ENCODE assay signal across 7 mouse cellular contexts in genomic region chr19:28963842-28964551, GRCm38 (mm10). TPM values are rescaled to one million over a fixed set of nuclear protein-coding genes. Genes with fewer than 3 reads are reported as not detected.
DNase-seq lines count a peak whose midpoint lies in the region; ATAC-seq and TF ChIP-seq lines count a peak whose summit lies in the region.

Gene Plpp6, plus strand, starts transcription at chr19:28963953.

- peak within 1 kb of the TSS; percentile 92 for H3K4me3 ChIP-seq in embryonic facial prominence, embryonic 10.5 days
- H3K4me3 ChIP-seq in limb, embryonic 11.5 days (ENCODE audit: low read depth, low read length) = peak within 1 kb of the TSS; percentile 70
- peak within 1 kb of the TSS; percentile 83 for H3K4me3 ChIP-seq in midbrain, embryonic 13.5 days (replicated peaks)
- peak within 1 kb of the TSS; percentile 99 for H3K4me3 ChIP-seq in small intestine, adult 2 months (ENCODE audit: low read depth, low read length)

- H3K36me3 ChIP-seq in embryonic facial prominence, embryonic 10.5 days (replicated peaks) = no peaks in the 10 kb centered on the region
- no peaks in the 10 kb centered on the region for H3K36me3 ChIP-seq in limb, embryonic 11.5 days (ENCODE audit: control insufficient read depth, insufficient read depth, low read length)
- no peaks in the 10 kb centered on the region for H3K36me3 ChIP-seq in midbrain, embryonic 13.5 days
- H3K36me3 ChIP-seq in small intestine, adult 2 months (ENCODE audit: control insufficient read depth, insufficient read depth, low read length) = peaks cover 9% of the 10 kb centered on the region

- peak; percentile 85 for ATAC-seq in granulocyte monocyte progenitor cell, adult 5-6 weeks (replicated peaks; ENCODE audit: poor library complexity, severe bottlenecking)
- ATAC-seq in limb, embryonic 11.5 days (ENCODE audit: insufficient number of reproducible peaks, low FRiP score, low TSS enrichment, low read depth) = peak; percentile 72; the same call in 1 of the 2 replicates
- peak; percentile 89 for ATAC-seq in midbrain, embryonic 13.5 days

- under 1% methylated on average over 73 of the region's 73 CpGs for WGBS in embryonic facial prominence, embryonic 10.5 days
- WGBS in limb, embryonic 11.5 days = under 1% methylated on average over 66 of the region's 73 CpGs
- under 1% methylated on average over 65 of the region's 73 CpGs for WGBS in midbrain, embryonic 13.5 days
- under 1% methylated on average over 73 of the region's 73 CpGs for WGBS in small intestine, adult 2 months

- TF ChIP-seq POLR2A in small intestine, adult 2 months (IDR thresholded peaks at IDR 0.05; ENCODE audit: low read depth, low read length) = peak; percentile 78

- peak within 1 kb of the TSS; percentile 91 for H3K4me2 ChIP-seq in limb, embryonic 11.5 days (ENCODE audit: low read depth, severe bottlenecking)
- peak within 1 kb of the TSS; percentile 73 for H3K4me2 ChIP-seq in midbrain, embryonic 13.5 days (replicated peaks)

- TF ChIP-seq CTCF in small intestine, adult 2 months (IDR thresholded peaks at IDR 0.05; ENCODE audit: extremely low read depth, insufficient read length, insufficient replicate concordance, low read depth, low read length) = no peak

- peaks cover 45% of the 10 kb centered on the region for H3K27me3 ChIP-seq in embryonic facial prominence, embryonic 10.5 days (replicated peaks; ENCODE audit: low read depth, poor library complexity, severe bottlenecking)
- no peaks in the 10 kb centered on the region for H3K27me3 ChIP-seq in limb, embryonic 11.5 days (ENCODE audit: control insufficient read depth, insufficient read depth, low read length)
- H3K27me3 ChIP-seq in midbrain, embryonic 13.5 days = peaks cover 11% of the 10 kb centered on the region; the same call in 1 of the 2 replicates
- H3K27me3 ChIP-seq in small intestine, adult 2 months (ENCODE audit: control insufficient read depth, insufficient read depth, low read length) = no peaks in the 10 kb centered on the region

- peak within 1 kb of the TSS; percentile 88 for H3K27ac ChIP-seq in embryonic facial prominence, embryonic 10.5 days (replicated peaks)
- H3K27ac ChIP-seq in limb, embryonic 11.5 days (replicated peaks; ENCODE audit: low read depth, low read length) = no peak within 1 kb of the TSS
- peak within 1 kb of the TSS; percentile 84 for H3K27ac ChIP-seq in midbrain, embryonic 13.5 days
- peak within 1 kb of the TSS; percentile 92 for H3K27ac ChIP-seq in small intestine, adult 2 months (ENCODE audit: insufficient read depth, low read depth, low read length)

- peaks cover 18% of the 10 kb centered on the region for H3K4me1 ChIP-seq in embryonic facial prominence, embryonic 10.5 days
- H3K4me1 ChIP-seq in limb, embryonic 11.5 days (ENCODE audit: control insufficient read depth, insufficient read depth, low read length) = 0 out of 2 replicates have a peak, but pooled peaks cover 9% of the 10 kb centered on the region
- peaks cover 30% of the 10 kb centered on the region for H3K4me1 ChIP-seq in midbrain, embryonic 13.5 days (replicated peaks)
- H3K4me1 ChIP-seq in small intestine, adult 2 months (ENCODE audit: control insufficient read depth, insufficient read depth, insufficient read length, low read length) = peaks cover 10% of the 10 kb centered on the region; the same call in 1 of the 2 replicates

- DNase-seq in adrenal gland, postnatal 10 days = peak; percentile 89
- DNase-seq in embryonic facial prominence, embryonic 10.5 days (ENCODE audit: low spot score) = peak; percentile 86
- DNase-seq in kidney, adult 11 months = peak; percentile 85
- DNase-seq in limb, embryonic 11.5 days (ENCODE audit: low spot score) = peak; percentile 83

- H3K9ac ChIP-seq in limb, embryonic 11.5 days (ENCODE audit: low read length) = peak within 1 kb of the TSS; percentile 77
- peak within 1 kb of the TSS; percentile 90 for H3K9ac ChIP-seq in midbrain, embryonic 13.5 days (replicated peaks)

- H3K9me3 ChIP-seq in embryonic facial prominence, embryonic 10.5 days = no peaks in the 10 kb centered on the region
- H3K9me3 ChIP-seq in limb, embryonic 11.5 days (ENCODE audit: control insufficient read depth, low read length) = no peaks in the 10 kb centered on the region
- H3K9me3 ChIP-seq in midbrain, embryonic 13.5 days = no peaks in the 10 kb centered on the region

RNA-seq across cellular contexts. Expression of gene Plpp6, which starts in this region (rescaled TPM):
- total RNA-seq in adrenal gland, postnatal 10 days (2021) = 10 to 100 TPM; 20.7 to 22.7 TPM
- polyA plus RNA-seq in embryonic facial prominence, embryonic 10.5 days (2016; fragmentation: Nextera tagmentation; extraction: Ambion mirVana) = 4.1 and 4.3 TPM in 2 replicates
- 8.8 and 9.9 TPM in 2 replicates for total RNA-seq in granulocyte monocyte progenitor cell, adult 5-6 weeks (2014; fragmentation: Nextera tagmentation)
- total RNA-seq in granulocyte monocyte progenitor cell, adult 5-6 weeks (2017) = 4.0 and 5.1 TPM in 2 replicates
- polyA plus RNA-seq in limb, embryonic 11.5 days (2014; fragmentation: Nextera tagmentation; extraction: Ambion mirVana) = 5.2 and 7.3 TPM in 2 replicates
- 8.7 and 9.8 TPM in 2 replicates for polyA plus RNA-seq in midbrain, embryonic 13.5 days (2015; fragmentation: Nextera tagmentation; extraction: Ambion mirVana)
- polyA plus RNA-seq in small intestine, adult 2 months (2012; rRNA removed) = 15.6 and 27.8 TPM in 2 replicates
